Mouse (Mus musculus): ENCODE data around the gene Ncaph2.

Ncaph2 gene

GRCm38 (mm10) chr15:89341678-89342077 is 13.8 kb upstream of the Ncaph2 start:
- DNase-seq (ENCODE audit: extremely low read depth, low read depth), result no peak

- DNase-seq (ENCODE audit: extremely low read depth, low read depth), result no peak
Measured at GRCm38 (mm10) chr15:89343325-89343724, 12.2 kb upstream of the Ncaph2 start.

- DNase-seq (ENCODE audit: extremely low read depth, low read depth), result no peak
Measured at GRCm38 (mm10) chr15:89350447-89350846, 5.1 kb upstream of the Ncaph2 start.

- no peak for DNase-seq (ENCODE audit: extremely low read depth, low read depth)
Measured at GRCm38 (mm10) chr15:89351302-89351701, 4.2 kb upstream of the Ncaph2 start.

GRCm38 (mm10) chr15:89352054-89352453 is 3.5 kb upstream of the Ncaph2 start:
- DNase-seq (ENCODE audit: extremely low read depth, low read depth), result no peak

GRCm38 (mm10) chr15:89352795-89353194 is 2.7 kb upstream of the Ncaph2 start:
- DNase-seq (ENCODE audit: extremely low read depth, low read depth), result no peak

GRCm38 (mm10) chr15:89353837-89354236 is 1.7 kb upstream of the Ncaph2 start:
- DNase-seq (ENCODE audit: extremely low read depth, low read depth), result no peak

- DNase-seq (ENCODE audit: extremely low read depth, low read depth), result no peak
Measured at GRCm38 (mm10) chr15:89354455-89354854, 1.1 kb upstream of the Ncaph2 start.

- peak; percentile 90 for DNase-seq (ENCODE audit: extremely low read depth, low read depth)
Measured at GRCm38 (mm10) chr15:89356372-89356771, 853 bp downstream of the Ncaph2 start.

GRCm38 (mm10) chr15:89358784-89359183 is 3.3 kb downstream of the Ncaph2 start:
- no peak for DNase-seq (ENCODE audit: extremely low read depth, low read depth)

- DNase-seq (ENCODE audit: extremely low read depth, low read depth), result no peak
Measured at GRCm38 (mm10) chr15:89363051-89363450, 7.5 kb downstream of the Ncaph2 start.

GRCm38 (mm10) chr15:89365141-89365551 is 9.6 kb downstream of the Ncaph2 start:
- DNase-seq (ENCODE audit: extremely low read depth, low read depth), result no peak

- no peak for DNase-seq (ENCODE audit: extremely low read depth, low read depth)
Measured at GRCm38 (mm10) chr15:89372068-89372467, 16.5 kb downstream of the Ncaph2 start.

- DNase-seq (ENCODE audit: extremely low read depth, low read depth), result no peak
Measured at GRCm38 (mm10) chr15:89372536-89372935, 17.0 kb downstream of the Ncaph2 start.

GRCm38 (mm10) chr15:89373027-89373761 is 17.7 kb downstream of the Ncaph2 start:
- DNase-seq (ENCODE audit: extremely low read depth, low read depth), result peak; percentile 66

- peak; percentile 70 for DNase-seq (ENCODE audit: extremely low read depth, low read depth)
Measured at GRCm38 (mm10) chr15:89373762-89374248, 18.3 kb downstream of the Ncaph2 start, which contains the start of gene Sco2. Gene Sco2, minus strand, starts transcription at chr15:89373846.

GRCm38 (mm10) chr15:89374340-89374739 is 18.8 kb downstream of the Ncaph2 start:
- no peak for DNase-seq (ENCODE audit: extremely low read depth, low read depth)

GRCm38 (mm10) chr15:89374801-89375534 is 19.4 kb downstream of the Ncaph2 start:
- DNase-seq (ENCODE audit: extremely low read depth, low read depth), result no peak

- DNase-seq (ENCODE audit: extremely low read depth, low read depth), result no peak
Measured at GRCm38 (mm10) chr15:89376040-89376439, 20.5 kb downstream of the Ncaph2 start.

- DNase-seq (ENCODE audit: extremely low read depth, low read depth), result no peak
Measured at GRCm38 (mm10) chr15:89376957-89377356, 21.4 kb downstream of the Ncaph2 start, which contains the start of gene Tymp. Gene Tymp, minus strand, starts transcription at chr15:89377039.

GRCm38 (mm10) chr15:89377362-89377761 is 21.8 kb downstream of the Ncaph2 start:
- no peak for DNase-seq (ENCODE audit: extremely low read depth, low read depth)

Data from MEL-GATA-1-ER (cell line).